Mouse (Mus musculus) thymus, adult 18-20 months (tissue): Measurements from ENCODE around the gene Tenm2.

ENCODE experiments used
- DNase-seq, 2 experiments: peaks; one replicate each; pipeline ENCODE4 v3.0.0; 2022; ENCODE audit warnings: mixed read lengths in 2 of 2

Tenm2 gene

DNA sequence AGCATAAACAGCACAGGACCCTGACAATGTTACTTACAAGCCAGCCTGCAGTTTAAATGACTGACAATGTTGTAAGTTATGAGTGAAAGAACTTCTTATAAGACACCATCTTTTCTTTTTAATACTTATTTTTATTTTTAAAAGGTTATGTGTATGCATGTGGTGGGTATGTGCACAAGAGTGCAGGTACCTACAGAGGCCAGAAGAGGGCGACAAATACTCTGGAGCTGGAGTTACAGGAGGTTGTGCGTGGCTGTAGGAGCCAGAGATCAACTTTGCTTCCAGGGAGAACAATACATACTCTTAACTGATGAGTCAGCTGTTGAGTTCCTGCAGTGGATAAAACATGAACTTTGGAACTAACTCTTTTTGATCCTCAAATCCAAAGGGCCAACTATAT is 981.7 kb downstream of the Tenm2 start:
- DNase-seq, result no peak

DNA sequence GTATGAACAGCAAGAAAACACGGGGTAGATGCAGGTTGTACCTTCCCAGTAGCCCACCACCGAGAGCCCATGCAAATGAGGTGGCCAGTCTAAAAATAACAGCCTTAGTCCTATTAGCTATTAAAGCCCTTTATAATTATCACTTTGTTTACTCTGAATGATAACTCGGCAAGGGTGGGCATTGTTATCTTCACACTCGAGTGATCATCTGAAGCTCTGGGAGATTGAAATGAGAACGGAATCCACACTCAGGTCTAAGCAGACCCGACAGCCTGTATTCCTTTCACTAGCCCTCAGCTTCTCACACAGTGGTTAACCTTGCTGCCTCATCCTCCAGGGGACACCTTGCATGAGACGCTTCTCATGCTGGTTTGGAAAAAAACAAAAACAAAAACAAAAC is 985.7 kb downstream of the Tenm2 start:
- no peak for DNase-seq

DNA sequence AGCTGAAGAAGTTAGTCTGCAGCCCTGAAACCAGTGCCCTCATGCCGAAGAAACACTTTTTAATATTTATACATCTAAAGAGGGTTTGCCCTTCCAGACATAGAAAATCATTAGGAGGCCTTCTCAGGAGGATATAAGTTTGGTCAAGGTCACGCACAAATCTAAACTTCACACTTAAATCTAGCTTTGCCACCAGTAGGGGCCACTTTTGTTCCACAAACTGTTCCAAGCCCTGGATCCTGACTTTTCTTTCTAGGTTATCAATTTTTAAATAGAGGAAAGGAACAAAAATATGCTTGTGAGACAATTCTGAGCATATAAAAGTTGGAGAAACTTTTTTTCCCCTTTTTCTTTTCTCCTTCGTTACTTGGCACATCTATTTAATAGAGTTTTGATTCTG is 989.6 kb downstream of the Tenm2 start:
- DNase-seq, result no peak

DNA sequence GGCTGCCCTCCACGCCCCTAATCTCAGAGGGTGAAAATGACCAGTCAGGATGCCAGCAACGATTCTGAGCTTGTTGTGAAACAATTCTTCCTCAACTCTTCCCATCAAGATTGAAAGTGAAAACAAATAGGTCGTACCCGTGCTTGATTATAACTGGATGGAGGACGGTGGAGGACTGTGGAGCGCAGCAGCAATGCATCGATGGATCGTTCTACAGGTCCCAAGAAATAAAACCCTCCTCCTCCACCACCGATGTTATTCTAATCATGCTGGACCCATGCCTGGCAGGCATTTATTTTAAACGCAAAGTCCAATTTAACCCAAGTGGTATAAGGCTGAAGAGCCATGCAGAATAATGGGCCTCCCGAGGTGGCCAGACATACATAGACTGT is 991.3 kb downstream of the Tenm2 start:
- no peak for DNase-seq

DNA sequence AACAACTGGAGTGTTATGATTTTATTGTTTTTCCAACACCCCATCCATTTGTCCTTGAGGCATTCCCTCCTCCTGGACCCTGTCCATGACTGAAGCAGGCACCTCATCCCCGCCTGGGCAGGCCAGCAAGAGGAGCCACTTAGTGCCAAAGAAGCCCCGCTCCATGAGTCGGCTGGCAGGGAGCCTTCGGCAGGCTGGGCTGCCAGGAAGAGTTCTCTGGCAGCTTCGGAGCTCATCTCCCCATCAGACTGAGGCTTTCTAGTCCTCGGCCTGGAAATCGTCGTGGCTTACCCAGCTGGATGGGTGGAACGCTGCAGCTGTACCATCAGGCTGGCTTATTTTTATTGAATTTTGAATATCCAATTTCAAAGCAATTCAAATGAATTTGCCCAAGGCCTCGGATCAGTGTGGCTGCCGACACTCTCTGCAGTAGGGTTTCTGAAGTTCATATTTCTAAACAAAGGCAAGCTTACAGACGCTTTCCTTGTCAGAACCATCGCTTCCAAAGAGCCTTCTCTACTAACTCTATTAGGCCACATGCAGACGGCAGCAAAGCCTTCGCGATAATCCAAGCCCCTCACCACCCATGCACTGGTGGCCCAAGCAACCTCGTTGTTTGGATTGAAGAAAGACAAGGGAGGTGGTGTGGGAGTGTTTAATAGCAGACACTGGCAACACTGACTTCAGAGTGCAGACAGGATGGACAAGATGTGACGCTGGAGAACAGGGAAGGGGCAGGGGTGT is 991.8 kb downstream of the Tenm2 start:
- DNase-seq, result no peak

DNA sequence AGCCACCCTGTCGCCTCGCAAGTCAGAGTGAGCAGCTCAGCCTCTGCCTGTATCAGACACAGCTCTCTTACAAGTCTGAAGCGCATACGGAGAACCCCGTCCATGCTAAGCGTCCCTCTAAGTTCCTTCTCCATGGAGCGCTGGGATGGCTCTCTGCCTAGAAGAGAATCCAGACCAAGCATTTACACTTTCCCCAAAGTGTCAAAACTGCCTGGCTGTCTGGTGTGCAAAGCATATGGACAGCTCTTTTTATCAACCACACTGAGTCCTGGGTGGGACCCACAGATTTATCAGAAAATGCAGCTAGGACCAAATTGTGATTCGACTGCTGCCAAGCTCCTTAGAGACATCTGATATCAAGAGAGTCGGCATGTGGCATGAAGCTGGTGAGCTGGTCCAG is 996.9 kb downstream of the Tenm2 start:
- no peak for DNase-seq

DNA sequence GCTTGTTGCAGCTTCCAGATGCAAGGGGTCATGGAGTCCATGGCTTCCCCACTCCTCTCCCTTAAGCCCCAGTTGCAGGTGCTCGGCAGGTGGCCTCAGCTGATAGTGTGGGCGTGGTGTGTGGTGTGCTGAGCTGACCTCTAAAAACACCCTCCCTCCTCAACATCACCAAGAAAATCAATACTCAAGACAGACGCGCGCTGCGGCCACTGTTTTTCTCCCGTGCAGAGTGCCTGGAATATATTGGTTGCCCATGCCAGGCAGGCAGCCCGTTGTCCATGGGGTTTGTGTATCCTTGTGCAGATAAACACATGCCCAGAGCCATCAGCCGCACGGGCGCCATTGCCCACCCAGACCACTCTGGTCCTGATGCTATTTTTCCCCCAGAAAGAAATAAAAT is 1007.1 kb downstream of the Tenm2 start:
- DNase-seq, result no peak

DNA sequence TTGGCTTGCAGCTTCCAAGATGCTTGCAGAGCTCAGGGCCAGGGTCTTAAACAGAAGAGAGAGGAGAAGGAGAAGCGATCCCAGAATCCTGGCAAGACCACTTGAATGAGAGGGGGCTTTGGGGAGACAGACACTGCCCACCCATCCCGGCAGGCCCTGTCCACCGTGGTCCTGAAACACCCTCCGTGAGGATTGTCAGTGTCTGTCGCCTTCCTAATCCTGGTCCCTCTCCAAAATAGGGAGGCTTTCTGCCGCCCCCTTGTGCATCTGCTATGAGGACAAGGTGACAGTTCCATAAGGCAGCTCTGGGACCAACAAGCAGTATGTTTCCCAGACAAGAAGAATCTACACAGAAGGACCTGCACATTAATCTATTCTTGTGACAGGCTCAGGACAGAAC is 1007.6 kb downstream of the Tenm2 start:
- DNase-seq, result no peak

DNA sequence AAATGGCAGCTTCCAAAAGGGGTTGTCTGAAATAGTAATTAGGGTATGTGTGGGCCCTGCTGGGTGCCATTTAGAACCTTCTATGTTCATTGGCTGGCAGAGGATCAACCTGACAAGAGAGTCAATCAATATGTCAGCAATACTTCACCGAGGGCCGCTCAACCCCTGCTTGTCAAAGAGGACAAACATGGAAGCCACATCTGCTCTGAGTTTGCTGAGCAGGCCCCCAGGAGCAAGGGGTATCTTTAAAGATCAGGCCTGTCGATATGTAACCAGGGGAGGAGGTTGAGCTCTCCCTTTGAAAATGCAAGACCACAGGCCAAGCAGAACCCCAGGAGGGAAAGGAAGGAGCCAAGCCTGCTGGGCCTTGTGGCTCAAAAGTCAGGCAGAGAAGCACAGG is 1009.7 kb downstream of the Tenm2 start:
- DNase-seq, result no peak

DNA sequence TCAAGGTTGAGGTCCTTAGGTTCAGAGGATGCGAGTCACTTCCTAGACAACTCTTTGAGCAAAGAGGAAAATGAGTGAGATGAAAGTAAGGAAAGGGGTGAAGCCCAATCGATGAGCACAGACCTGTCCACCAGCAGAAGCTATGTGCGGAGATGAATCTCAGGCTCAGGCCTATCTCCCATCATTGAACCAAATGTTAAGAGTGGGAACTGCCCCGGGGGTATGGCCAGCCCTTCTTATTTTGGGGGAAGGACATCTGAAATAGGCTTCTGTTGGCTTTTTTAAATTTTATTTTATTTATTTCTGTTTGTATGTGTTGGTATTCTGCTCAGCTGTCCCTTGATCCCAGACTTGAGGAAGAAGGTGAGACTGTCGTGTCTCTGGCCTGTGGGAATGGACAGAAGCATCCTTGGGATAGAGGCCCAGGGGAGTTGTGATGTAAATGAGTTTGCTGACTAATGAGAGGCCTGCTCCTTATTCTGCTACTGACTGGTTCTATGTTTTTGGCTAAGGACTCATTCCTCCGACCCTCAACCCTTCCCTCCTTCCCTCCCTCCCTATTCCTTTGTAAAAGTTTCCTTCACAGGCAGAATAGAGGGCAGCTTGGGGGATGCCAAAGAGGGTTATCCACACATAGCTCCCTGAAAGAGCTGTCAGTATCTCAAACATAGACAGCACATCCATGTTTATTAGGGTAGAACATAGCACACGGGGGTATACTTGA is 1011.9 kb downstream of the Tenm2 start:
- DNase-seq, result no peak

DNA sequence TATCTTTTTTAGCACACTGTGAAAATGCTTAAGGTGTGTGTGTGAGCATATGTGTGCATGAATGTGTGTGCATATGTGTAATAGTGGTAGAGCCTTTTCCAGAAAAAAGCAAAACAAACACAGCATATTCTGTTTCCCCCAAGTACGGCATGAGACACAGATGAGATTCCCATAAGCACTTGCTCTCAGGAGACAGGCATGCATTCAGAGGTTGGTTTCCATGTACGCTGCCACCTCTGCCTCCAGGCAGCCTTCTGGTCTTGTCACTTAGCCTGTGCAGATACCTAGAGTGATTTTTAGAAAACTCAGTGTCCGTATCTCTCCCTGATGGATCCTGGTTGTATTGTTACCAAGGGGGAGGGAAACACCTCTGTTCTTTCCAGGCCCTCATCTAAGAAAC is 1013.7 kb downstream of the Tenm2 start:
- DNase-seq, result no peak

DNA sequence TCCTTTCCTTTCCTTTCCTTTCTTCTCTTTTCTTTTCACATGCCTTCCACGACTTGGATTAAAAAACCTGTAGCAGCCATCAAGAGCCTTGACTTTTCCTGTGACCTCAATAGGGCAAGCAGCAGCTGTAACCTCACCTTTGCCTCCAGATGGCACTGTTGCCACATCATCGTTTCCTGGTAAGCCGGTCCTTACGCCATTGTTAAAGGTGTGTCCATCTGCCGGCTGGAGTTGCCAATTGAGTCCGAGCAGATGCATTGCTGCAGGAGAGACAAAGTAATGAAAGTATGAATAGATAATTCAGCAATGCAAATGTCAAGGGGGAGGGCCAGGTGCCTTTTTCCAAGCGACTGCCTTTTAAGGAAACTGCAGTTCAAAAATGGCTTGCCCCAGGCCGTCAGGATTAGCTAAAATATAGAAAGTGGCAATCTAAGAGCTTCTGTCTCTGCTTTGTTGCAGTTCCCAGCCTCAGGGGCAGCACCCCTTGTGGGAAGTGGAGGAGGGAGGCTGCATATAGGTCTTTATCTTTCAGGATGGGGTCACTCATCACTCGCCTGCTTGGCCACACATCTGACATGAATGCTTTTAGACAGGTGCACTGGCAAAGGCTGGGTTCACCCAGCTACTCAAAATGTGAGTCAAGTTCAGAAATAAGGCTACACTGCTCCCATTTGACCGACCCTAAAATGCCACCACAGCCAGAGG is 1014.3 kb downstream of the Tenm2 start:
- no peak for DNase-seq

DNA sequence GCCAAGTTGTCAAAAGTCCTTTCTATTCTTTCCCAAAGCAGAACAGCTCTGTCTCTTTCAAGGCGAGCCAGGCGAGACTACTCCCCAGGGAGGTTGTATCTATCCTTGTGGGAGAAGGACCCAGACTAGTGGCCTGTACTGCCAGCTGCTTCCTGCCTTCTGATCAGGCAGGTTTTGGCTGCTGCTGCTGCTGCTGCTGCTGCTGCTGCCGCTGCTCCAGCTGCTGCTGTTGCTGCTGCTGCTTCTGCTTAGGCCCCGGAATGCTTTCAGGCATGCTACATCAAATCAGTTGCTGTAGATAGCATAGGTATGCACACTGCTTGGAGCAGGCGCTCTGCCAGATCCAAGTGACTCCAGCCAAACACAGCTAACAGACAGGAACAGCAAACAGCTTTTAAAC is 1015.1 kb downstream of the Tenm2 start:
- no peak for DNase-seq

DNA sequence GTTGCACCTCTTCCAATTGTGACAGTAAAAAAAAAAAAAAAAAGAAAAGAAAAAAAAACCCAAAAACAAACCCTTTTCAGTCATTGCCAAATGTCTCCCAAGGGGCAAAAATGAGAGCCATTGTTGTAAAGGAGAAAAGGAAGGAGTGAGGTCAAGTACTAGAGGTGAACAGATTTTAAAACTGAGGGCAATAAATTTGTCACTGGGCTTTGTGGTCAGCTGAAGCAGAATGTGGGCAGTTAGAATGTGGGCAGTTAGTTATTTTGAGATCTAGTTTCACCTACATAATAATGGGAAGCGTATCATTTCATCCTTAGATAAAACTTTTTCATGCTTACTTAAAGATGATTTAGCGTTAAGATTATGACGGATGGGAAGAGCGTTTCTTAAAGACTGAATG is 1016.2 kb downstream of the Tenm2 start:
- no peak for DNase-seq

DNA sequence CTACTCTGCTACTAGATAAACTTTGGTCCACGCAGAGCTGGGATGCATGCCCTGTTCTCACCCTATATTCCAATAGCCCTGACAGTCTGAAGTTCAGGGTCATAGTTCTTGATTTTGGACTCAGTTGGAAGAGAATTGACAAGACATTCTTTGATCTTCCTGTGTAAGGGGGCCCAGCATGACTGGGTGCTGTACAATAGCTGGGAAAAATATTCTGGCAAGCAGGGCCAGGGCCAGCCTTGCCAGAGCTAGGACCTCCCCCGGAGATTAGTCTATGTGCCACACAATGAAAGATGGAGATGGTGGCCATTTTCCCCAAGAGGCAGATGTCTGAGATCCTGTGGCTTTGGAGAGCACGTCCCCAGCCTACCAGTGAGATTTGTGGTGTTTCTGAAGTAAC is 1021.2 kb downstream of the Tenm2 start:
- no peak for DNase-seq

DNA sequence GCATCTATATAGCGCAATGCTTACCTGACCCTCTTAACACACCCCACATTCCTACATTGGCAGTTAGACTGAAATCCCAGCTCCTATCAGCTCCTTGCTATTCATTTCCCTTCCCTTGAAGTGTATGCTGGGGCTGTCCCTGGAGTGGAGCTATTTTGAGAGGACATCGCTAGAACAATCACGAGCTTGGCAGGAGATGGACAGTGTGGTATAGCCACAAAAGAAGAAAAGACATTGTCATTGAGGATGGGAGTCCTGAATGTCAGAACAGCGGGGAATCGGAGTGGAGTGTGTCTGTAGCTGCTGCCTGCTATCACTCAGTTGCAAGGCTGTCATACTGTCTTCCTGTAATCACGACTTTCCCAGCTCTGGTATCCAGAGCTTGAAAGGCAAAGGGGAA is 1031.4 kb downstream of the Tenm2 start:
- no peak for DNase-seq

DNA sequence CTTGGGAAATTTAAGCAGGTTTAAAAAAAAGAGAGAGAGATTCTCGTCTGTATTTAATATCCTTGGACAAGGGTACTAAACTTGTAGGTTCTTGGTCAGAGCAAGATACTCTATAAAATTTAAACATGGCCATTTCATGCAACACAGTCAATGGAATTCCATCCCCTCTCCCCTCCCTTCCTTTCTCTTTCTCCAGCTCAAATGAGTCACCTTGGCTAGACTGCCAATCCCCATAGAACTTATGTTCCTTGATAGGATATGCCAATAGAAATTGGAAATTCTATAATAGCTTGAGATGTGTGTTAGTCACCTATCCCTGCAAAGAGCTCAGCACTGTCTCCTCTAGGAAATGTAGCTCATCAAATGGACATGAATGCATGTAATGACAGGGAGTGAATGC is 1031.9 kb downstream of the Tenm2 start:
- DNase-seq, result no peak

DNA sequence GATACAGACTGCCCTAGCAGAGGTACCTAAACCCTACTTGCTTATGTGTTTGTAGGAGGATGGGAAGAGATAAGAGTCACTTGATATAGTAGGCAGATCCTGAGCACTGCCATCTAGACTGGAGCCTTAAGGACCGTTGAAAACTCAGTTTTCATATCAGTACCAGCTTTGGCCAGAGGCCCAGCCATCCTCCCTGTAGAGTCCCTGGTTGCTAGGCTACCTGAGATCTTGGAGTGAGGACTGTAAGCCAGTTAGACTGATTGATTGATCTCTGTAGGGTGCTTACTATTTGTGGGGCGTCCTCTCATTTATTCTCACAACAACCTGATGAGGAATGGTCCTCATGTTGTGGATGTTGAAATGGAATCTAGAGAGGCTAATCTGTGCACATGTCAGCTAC is 1041.4 kb downstream of the Tenm2 start:
- no peak for DNase-seq

DNA sequence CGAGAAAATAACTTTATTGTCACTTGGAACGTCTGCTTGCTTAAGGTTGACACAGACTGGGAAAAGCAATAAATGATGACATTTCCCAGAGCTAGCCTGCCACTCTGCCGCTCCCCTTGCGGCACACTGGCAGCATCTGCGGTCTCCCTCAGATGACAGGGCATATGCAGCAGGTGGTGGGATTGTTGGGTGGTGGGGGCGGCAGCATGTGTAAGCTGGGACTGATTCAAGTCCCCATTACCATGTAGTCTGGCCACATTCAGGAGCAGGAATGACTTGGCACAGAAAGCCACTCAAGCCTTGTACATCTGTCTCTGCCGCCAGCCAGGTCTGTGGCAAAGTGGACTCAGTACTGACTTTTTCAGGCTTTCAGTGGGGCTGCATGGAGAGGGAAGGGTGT is 1059.7 kb downstream of the Tenm2 start:
- no peak for DNase-seq

DNA sequence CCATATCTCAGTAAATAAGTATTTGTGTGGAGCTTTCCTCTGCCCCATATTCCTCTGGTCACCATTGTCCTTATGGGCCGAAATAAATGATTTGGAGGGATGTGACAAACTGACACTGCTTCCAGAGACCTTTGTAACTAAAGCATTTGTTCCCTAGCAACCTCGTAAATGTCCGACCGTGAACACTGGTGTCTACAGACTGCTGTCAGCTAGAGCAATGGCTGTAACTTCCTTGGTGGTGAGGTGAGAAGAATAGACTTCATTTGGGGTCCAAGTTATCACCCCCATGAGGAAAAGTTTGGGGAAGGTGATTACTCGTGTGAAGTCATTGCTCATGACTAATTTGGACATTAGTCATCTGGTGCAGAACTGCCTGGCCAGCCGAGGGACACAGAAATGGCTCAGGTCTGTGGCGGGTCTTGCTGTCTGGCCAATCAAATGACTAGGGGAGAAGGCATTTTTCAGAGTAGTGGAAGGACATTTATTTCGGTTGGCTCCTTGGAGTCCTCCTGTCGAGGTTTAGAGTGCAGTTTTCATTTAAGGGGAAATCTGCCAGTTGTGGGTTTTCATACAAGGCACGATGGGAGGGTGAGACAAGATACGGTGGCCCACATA is 1062.6 kb downstream of the Tenm2 start:
- DNase-seq, result no peak

DNA sequence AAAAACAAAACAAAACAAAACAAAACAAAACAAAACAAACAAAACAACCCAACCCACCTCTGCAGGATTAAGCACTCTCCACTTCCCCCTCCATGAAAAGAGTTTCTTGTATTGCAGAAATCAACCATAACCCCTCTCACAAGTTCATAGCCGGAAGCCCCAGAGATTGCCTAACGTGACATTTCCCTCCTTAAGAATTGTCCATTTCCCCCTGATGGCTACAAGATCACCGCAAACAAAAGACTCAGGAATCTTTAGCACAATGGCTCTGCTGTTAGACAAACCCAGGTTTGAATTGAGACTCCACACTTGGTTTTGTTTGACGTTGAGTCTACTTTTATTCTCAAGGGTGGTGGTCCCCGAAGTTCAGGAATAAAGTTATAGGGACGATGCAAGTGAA is 1063.2 kb downstream of the Tenm2 start:
- DNase-seq, result no peak

DNA sequence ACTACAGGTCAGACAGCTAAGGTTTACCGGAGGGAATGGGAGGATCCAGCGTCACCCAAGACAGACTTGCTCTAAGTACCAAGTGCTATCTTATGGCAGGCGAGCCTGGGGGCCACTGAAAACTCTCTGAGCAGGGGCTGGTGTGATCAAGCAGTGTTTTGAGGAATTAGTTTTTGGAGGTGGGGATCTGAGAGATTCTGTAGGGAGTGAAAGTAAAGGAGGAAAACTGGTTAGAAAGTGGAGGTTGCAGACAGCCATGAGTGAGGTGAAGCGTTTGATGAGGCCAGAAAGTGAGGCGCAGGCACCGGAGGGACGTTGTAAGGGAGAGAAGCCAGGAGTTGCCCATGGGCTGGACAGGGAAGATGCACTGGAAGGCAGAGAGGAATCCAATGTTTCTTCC is 1063.8 kb downstream of the Tenm2 start:
- no peak for DNase-seq

DNA sequence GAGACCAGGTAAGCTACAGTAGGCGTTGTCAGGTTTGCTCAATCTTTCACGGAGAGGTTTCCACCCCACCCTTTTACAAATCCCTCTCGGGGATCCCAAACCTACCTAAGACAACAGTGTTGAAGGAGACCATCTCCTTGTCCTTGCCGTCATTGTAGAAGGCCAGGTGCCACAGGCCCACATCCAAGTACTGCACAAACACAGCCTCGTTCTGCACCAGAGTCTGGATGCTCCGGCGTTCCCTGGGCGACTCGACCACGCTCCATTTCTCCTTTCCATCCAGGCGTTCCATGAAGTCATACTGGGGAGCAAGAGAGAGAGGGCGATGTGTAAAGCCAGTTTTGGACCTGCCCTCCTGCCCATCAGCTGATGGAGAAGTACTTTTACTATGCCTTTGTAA is 1064.5 kb downstream of the Tenm2 start:
- DNase-seq, result no peak

DNA sequence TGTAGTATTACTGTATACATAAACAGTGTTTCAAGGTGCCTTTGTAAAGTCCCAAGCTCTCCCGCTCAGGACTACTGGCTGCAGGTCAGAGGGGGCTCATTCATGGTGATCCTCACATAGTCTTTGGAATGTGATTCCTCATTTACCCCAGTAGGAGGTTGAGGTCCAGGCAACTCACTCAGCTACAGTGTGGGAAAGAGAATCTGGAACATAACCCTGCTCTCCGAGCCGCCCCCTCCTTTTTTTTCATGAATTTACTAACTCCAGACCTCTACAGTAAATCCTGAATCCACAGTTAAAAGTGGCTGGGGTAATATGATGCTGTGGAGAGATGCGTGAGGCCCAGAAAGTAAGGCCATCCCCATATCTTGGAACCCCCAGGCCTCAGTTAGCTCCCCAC is 1066.0 kb downstream of the Tenm2 start:
- DNase-seq, result no peak
